Mouse (Mus musculus) ES-E14 (cell line): ENCODE data around the gene Pcdh7.

Experiments used
- CHD2 ChIP-seq: IDR thresholded peaks from 2 replicates; pipeline ENCODE4 v1.6.1; 2014; ENCODE audit warnings: mild to moderate bottlenecking, low read depth, low read length, inconsistent platforms
- HCFC1 ChIP-seq: IDR thresholded peaks from 2 replicates; pipeline ENCODE4 v1.6.1; 2012; ENCODE audit warnings: low read length, inconsistent platforms, borderline replicate concordance; ENCODE audit not compliant: insufficient read depth
- MAFK ChIP-seq: IDR thresholded peaks from 2 replicates; pipeline ENCODE4 v1.6.1; 2014; ENCODE audit warnings: mild to moderate bottlenecking, low read depth, low read length, inconsistent platforms; ENCODE audit not compliant: insufficient read depth
- ZC3H11A ChIP-seq: IDR thresholded peaks from 2 replicates; pipeline ENCODE4 v1.6.1; 2012; ENCODE audit warnings: low read depth, mild to moderate bottlenecking, inconsistent platforms, low read length, borderline replicate concordance
- ZNF384 ChIP-seq: IDR thresholded peaks from 2 replicates; pipeline ENCODE4 v1.6.1; 2012; ENCODE audit warnings: low read depth, low read length, inconsistent platforms

GRCm38 (mm10) chr5:57733451-57733850, 15.7 kb downstream of the Pcdh7 start:
- 0 out of 2 replicates have a peak, but pooled peaks have one; percentile 6 for TF ChIP-seq MAFK
- no peak for TF ChIP-seq ZNF384
- no peak for TF ChIP-seq HCFC1
- no peak for TF ChIP-seq ZC3H11A
- no peak for TF ChIP-seq CHD2
